Mouse (Mus musculus): Measurements from ENCODE around the gene Kif1c.

Kif1c gene

DNA sequence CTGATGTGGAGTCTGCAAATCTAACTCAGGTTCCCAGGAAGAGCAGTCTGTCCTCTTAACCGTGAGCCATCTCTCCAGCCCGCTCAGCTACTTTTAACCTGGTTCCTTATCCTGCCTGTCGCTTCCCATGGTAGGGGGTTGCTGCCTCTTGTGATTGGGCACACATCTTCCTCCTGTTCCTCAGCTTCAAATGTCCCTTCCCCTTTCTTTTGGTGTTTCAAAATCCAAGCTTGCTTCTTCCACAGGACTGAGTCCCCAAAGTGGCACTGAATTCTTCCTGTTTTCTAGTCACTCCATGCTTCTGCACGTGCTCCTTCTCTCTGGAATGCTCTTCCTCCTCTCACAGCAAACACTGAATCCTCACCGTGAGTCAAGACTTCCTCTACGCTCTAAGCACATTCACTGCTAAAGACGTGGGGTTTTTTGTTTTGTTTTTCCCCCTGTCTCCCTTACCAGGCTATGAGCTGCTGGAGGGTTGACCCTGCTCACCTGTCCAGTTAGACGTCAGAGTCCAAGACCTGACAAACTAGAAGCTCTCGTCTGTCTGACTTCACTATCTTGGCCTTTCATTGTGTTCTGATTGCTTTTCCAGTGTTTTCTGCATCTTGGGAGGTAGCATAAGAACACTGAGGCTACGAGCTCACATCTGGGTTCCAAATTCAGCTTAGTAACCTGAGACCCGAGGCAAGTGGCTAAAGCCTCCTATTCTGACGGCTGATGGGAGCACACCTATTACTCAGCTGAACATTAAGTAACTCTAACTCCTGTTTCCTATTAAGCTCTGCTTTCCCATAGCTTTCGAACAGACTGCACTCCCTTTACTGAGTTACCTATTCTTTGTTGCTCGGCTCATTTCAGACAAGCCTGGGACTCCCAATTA is 32.8 kb upstream of the Kif1c start:
- DNase-seq (ENCODE audit: low read depth) = peak; percentile 21

- no peak for DNase-seq (ENCODE audit: low read depth)
Measured at GRCm38 (mm10) chr11:70668335-70668770, 32.0 kb upstream of the Kif1c start.

DNA sequence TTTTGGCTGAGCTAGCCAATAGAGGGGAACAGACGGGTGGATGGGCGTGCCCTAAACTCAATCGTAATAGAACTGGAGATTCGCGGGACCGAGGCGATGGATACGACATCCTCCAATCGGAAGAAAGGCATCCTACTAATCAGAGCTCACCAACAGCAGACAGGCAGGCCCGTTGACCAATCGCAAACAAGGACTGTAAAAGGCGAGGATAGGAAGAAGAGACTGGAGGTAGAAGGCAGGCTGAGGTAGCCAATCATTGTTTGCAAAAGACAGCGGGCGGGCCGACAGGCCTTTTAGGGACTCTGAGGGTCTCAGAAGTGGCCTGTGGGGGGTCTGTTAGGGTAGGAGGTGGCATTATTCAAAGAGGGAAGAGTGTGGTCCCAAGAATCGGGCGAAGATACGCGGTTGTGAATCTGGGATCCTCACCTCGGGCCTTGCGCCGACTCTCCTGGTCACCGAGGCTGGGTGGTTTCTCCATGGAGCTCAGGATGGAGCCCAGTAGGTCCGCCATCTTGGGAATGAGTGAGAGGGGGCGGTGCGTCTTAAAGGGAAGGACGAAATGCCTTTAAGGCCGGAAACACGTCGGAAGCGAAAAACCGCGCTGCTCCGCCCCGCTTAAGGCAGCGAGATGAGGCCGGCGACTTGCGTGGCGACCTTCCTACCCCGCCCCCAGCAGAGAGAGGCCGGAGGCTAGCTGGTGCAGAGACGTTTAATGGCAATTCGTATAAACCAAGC is 31.4 kb upstream of the Kif1c start, which contains the start of gene Spag7:
Gene Spag7, minus strand, starts transcription at position 646 of the 735 bp plus-strand sequence.
- peak; percentile 99 for DNase-seq (ENCODE audit: low read depth)

GRCm38 (mm10) chr11:70669582-70670345 is 30.6 kb upstream of the Kif1c start:
- peak; percentile 94 for DNase-seq (ENCODE audit: low read depth)

DNA sequence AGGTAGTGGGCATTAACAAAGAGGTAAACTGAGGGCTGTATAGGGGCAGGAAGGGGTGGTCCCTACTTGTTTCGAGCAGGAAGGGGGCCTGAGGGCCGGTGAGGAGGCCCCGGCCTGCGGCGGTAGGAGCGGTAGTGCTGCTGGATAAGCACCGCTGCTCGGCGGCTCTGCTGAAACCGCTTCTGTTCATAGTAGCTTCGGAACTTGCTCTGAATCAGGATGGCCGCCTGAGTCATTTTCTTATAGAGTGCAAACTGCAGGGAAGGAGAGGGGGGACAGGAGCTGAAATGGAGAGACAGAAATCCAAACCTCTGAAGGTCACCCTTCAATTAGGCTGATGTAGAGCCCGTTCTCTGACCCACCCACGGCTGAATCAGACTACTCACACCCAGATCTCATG is 29.9 kb upstream of the Kif1c start:
- DNase-seq (ENCODE audit: low read depth) = no peak

- no peak for DNase-seq (ENCODE audit: low read depth)
Measured at GRCm38 (mm10) chr11:70671333-70672047, 28.9 kb upstream of the Kif1c start.

- DNase-seq (ENCODE audit: low read depth) = no peak
Measured at GRCm38 (mm10) chr11:70674014-70674413, 26.3 kb upstream of the Kif1c start.

GRCm38 (mm10) chr11:70674501-70674900 is 25.8 kb upstream of the Kif1c start:
- DNase-seq (ENCODE audit: low read depth) = no peak

- DNase-seq (ENCODE audit: low read depth) = no peak
Measured at GRCm38 (mm10) chr11:70678092-70678491, 22.3 kb upstream of the Kif1c start.

- no peak for DNase-seq (ENCODE audit: low read depth)
Measured at GRCm38 (mm10) chr11:70678576-70678975, 21.8 kb upstream of the Kif1c start.

DNA sequence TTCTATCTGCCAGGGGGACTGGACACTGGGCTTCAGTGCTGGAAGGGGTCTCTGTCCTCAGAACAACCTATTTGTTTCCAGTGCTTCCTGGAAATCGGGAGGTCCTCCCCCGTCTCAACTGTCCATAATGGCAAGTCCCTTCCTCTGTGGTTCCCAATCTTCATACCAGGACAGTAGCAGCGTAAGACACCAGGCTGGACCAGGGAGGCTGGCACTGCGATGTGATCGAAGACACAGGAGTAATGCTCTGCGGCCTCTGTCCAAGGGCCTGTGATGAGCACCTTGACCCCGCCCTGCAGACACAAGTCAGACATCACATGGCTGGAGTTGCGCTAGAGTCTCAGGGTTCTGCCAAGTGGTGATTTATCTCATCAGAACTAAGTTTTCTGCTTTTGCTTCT is 21.0 kb upstream of the Kif1c start:
- no peak for DNase-seq (ENCODE audit: low read depth)

GRCm38 (mm10) chr11:70679894-70680293 is 20.5 kb upstream of the Kif1c start:
- no peak for DNase-seq (ENCODE audit: low read depth)

DNA sequence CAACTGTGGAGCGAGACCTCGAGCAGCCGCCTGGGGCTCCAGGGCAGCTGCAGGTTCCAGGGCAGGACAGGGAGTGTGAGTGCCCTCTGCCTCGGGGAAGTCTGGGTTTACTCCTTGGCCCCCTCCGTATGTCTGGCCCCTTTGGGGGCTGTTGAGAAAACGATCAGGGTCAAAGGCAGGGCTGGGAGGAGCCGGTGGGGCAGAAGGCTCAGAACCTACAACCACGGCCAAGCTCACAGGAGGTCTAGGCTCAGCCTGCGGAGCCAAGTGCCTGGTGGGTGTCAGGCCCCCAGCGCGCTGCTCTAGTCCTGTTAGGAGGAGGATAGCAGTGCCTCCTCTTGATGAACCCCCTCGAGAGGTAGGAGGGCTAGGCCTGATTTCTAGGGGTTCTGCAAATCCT is 19.2 kb upstream of the Kif1c start:
- DNase-seq (ENCODE audit: low read depth) = no peak

DNA sequence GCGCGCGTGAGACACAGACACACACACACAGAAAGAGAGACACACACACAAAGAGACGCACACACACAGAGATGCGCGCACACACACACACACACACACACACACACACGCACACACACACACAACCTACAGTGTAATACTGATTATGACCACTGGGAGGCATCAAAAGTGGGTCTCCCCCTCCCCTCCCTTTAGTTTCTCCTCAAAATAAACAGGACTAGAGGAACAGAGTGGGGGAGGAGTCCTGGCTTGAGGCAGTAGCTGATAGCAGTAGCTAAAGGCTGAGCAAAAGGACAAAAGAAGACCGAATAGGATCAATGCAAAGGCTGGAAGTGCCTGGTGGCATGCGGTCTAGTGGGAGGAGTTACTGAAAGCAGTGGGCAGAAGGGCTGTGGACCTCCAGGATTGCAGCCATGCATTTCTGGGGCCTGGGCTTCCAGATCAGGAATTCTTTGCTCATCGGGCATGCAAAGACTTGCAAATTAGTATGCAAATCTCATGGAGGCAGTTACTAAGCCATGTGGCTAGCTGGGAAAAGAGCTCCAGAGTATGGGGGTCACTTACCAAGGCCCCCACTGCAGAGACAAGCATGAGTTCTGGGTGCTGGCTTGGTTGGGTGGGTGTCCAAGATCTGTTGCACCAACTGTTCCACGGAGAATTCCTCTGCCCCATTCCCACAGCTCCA is 18.3 kb upstream of the Kif1c start:
- peak; percentile 81 for DNase-seq (ENCODE audit: low read depth)

GRCm38 (mm10) chr11:70683640-70684039 is 16.7 kb upstream of the Kif1c start:
- no peak for DNase-seq (ENCODE audit: low read depth)

DNA sequence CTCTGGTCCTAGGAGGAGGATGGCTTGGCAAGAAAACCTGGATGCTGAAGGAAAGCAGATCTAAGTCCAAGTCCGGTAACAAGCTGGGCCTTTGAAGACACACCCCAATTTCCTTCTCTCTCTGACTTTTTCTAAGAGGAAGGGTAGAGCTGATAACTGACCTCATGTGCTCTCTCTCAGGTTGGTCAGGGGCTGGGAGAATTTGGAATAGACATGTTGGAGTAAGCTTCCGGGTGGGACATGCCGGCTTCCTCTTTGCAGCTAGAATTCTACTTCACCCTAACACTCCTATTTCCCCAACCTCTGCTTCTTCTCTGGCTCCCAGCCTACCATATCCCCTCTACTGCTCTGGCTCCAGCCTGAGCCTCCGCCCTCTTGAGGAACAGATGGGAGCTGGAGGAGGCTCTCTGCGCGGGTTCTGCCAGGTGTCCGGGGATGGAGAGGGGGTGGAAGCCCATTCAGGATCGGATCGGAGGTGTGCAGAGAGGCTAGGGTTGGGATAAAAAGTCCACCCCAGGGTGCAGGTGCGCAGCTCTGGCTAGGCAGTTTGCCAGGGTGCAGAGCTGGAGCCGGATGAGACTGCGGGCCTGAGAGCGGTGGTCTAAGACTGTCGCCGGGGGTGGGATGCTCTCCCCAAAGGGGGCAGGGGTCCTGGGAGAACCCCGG is 13.3 kb upstream of the Kif1c start:
- DNase-seq (ENCODE audit: low read depth) = no peak

- DNase-seq (ENCODE audit: low read depth) = peak; percentile 87
Measured at GRCm38 (mm10) chr11:70687601-70688199, 12.6 kb upstream of the Kif1c start, which contains the start of gene Camta2. Camta2 (minus strand) TSS chr11:70688105.

GRCm38 (mm10) chr11:70688372-70688771 is 12.0 kb upstream of the Kif1c start:
- DNase-seq (ENCODE audit: low read depth) = no peak

DNA sequence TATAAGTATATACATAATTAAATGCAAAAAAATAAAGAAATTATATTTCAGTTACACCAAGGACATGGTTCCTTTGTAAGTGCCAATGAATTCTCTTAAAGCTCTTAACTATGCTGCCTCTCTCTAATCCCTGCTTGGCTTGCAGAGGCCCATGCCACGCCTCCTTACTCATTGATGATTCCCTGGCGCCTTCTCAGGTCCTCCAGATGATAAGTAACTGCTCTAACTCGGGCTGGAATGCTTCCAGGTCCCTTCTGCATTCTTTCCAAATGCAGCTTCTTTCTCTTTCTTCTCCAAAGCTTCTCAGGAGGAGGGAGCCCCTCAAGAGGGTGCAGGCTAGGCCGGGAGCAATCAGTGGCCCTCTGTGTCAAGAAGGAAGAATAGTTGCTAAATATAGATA is 10.8 kb upstream of the Kif1c start:
- DNase-seq (ENCODE audit: low read depth) = no peak

- DNase-seq (ENCODE audit: low read depth) = no peak
Measured at GRCm38 (mm10) chr11:70693504-70693903, 6.8 kb upstream of the Kif1c start.
